Mouse (Mus musculus) kidney, embryonic 14.5 days (tissue): Measurements from ENCODE around the gene Pitpnm3. TPM values are rescaled to one million over a fixed set of nuclear protein-coding genes. Genes with fewer than 3 reads are reported as not detected.
A peak's percentile ranks its signal among the peaks of the same experiment; 100 is the strongest.

Source experiments
- ATAC-seq: fragments of 200-750 bp; cut with Nextera tagmentation; 2 replicates; pipeline ENCODE4 v1.8.0; 2017; ENCODE audit warnings: moderate number of reproducible peaks, mild to moderate bottlenecking, moderate TSS enrichment, moderate library complexity; ENCODE audit not compliant: low FRiP score, low TSS enrichment
- H3K27ac ChIP-seq: fragments of 300-500 bp; sonication (generic); 2 replicates; pipeline ENCODE4 v1.5.1; 2014; ENCODE audit warnings: low read depth, mild to moderate bottlenecking, low read length, moderate library complexity, mixed read lengths
- H3K27me3 ChIP-seq: fragments of 300-500 bp; sonication (generic); 2 replicates; pipeline ENCODE4 v1.6.1; 2014; ENCODE audit warnings: mild to moderate bottlenecking, low read length; ENCODE audit not compliant: control insufficient read depth, insufficient read depth
- H3K36me3 ChIP-seq: fragments of 300-500 bp; sonication (generic); 2 replicates; pipeline ENCODE4 v1.6.1; 2014; ENCODE audit warnings: low read length, mixed read lengths; ENCODE audit not compliant: control insufficient read depth, insufficient read depth
- H3K4me1 ChIP-seq: fragments of 300-500 bp; sonication (generic); 2 replicates; pipeline ENCODE4 v1.6.1; 2014; ENCODE audit warnings: low read length, mixed read lengths; ENCODE audit not compliant: control insufficient read depth, insufficient read depth
- H3K4me2 ChIP-seq: fragments of 300-500 bp; sonication (generic); replicated peaks from 2 replicates; pipeline ENCODE4 v1.6.1; 2014; ENCODE audit warnings: low read depth, mild to moderate bottlenecking, low read length
- H3K4me3 ChIP-seq: fragments of 300-500 bp; sonication (generic); 2 replicates; pipeline ENCODE4 v1.5.1; 2014; ENCODE audit warnings: mild to moderate bottlenecking, low read length
- H3K9ac ChIP-seq: fragments of 300-500 bp; sonication (generic); 2 replicates; pipeline ENCODE4 v1.6.1; 2014; ENCODE audit warnings: low read depth, mild to moderate bottlenecking, low read length, moderate library complexity
- H3K9me3 ChIP-seq: fragments of 300-500 bp; sonication (generic); 2 replicates; pipeline ENCODE4 v1.6.1; 2016; ENCODE audit warnings: low read length; ENCODE audit not compliant: control insufficient read depth
- WGBS: fragments of 180-500 bp; shearing (Covaris S2); extraction: QIAGEN DNeasy Blood & Tissue Kit; methylation state at CpG from one replicate; pipeline ENCODE4 v1.1.7; 2014; 5-methylcytosine and 5-hydroxymethylcytosine counted together
- polyA plus RNA-seq: library from polyadenylated mRNA; unstranded; fragments of >200 nt; fragmentation: Nextera tagmentation; extraction: Ambion mirVana; gene quantifications from 2 replicates; pipeline ENCODE4 v1.2.1, GENCODE M21; 2014

Gene Pitpnm3
- polyA plus RNA-seq, 1 experiment from 2014 or later: 0.09 TPM

- Histone ChIP-seq H3K9me3 (no peaks in the 10 kb centered on the region), H3K27me3 (peaks cover 19% of the 10 kb centered on the region; the same call in 1 of the 2 replicates), H3K4me2 (no peak overlapping the region), H3K27ac (no peak overlapping the region), H3K4me1 (peaks cover 8% of the 10 kb centered on the region; the same call in 1 of the 2 replicates), H3K36me3 (no peaks in the 10 kb centered on the region), H3K4me3 (no peak overlapping the region), H3K9ac (no peak overlapping the region)
- 25% methylated on average over 2 of the region's 2 CpGs for WGBS
- ATAC-seq: no peak
Measured at GRCm38 (mm10) chr11:72055176-72055575, 80.4 kb downstream of the Pitpnm3 start.

DNA sequence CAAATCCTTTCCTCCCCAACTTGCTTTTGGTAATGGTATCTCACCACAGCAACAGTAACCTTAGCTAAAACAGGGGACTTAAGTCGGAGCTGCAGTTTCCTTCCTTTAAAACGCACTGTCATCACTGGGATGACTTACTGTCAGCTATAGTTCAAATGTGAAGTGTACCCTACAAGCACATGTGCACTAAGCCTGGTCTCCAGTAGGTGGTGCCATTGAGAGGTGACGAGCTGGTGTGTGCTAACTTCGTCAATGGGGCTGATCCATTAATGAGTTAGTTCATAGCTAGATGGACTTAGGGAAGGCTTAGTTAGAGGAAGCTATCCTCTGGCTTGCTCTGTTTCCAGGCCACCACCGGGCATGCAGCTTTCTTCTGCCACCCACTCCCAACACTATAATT lies 82.9 kb downstream of the Pitpnm3 start:
- Histone ChIP-seq H3K9ac (no peak overlapping the region), H3K4me3 (no peak overlapping the region), H3K4me2 (no peak overlapping the region), H3K9me3 (no peaks in the 10 kb centered on the region), H3K4me1 (peaks cover 8% of the 10 kb centered on the region; the same call in 1 of the 2 replicates), H3K36me3 (no peaks in the 10 kb centered on the region), H3K27me3 (peaks cover 25% of the 10 kb centered on the region; the same call in 1 of the 2 replicates), H3K27ac (no peak overlapping the region)
- ATAC-seq: no peak
- 19% methylated on average over 5 of the region's 5 CpGs for WGBS

- Histone ChIP-seq H3K4me2 (no peak overlapping the region), H3K27ac (no peak overlapping the region), H3K4me3 (no peak overlapping the region), H3K4me1 (peaks cover 8% of the 10 kb centered on the region; the same call in 1 of the 2 replicates), H3K9me3 (no peaks in the 10 kb centered on the region), H3K36me3 (no peaks in the 10 kb centered on the region), H3K9ac (no peak overlapping the region), H3K27me3 (peaks cover 25% of the 10 kb centered on the region; the same call in 1 of the 2 replicates)
- WGBS: 65% methylated on average over 3 of the region's 3 CpGs
- ATAC-seq: no peak
Measured at GRCm38 (mm10) chr11:72052221-72052620, 83.4 kb downstream of the Pitpnm3 start.

DNA sequence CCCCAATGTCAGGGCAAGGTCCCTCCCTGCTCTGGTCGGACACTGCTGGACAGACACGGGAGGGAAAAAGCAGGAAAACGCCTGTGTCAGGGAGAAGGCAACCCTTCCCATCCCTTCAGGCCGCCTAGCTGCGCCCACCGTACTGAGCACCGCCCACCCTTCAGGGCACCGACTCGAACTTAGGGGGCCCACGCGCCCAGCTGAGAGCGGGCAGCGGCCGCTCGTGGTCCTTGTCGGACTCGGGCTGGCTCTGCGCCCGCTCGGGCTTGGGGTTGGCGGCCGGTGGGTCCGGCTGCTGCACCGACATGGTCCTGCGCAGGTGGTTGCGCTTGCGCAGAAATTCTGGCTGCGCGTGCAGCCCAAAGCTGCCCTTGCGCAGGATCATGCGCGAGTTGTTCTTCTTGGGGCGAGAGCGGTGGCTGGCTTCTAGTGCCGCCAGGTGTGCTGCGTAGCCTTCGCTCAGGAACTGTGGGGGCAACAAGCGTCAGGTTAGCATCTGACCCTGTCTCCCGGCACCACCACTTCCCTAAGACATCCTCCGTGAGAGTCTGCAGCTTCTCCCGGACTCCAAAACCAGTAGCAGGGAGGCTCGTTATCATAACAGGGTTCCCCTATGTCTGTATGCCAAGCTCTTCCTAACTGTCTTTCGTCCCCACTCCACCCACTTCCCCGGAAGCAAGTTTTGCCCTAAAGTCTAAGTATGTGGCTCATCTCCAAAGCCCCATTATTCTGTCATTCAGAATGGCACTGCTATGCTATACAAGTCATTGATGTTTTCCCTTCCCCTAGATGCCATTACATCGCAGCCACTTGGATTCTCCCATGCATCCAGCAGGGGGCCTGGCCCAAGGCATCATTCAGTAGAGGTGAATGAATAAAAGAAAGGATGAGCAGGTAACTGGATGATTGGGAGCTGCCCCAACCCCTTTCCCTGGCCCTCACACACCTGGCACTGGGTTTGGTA lies 84.4 kb downstream of the Pitpnm3 start:
- H3K4me2 ChIP-seq: peak overlapping the region; percentile 94
- H3K36me3 ChIP-seq: peaks cover 3% of the 10 kb centered on the region
- peak; percentile 41 for ATAC-seq
- peak overlapping the region; percentile 57 for H3K9ac ChIP-seq
- peak overlapping the region; percentile 56 for H3K4me3 ChIP-seq
- 2% methylated on average over 44 of the region's 45 CpGs for WGBS
- no peak overlapping the region for H3K27ac ChIP-seq
- peaks cover 8% of the 10 kb centered on the region; the same call in 1 of the 2 replicates for H3K4me1 ChIP-seq
- no peaks in the 10 kb centered on the region for H3K9me3 ChIP-seq
- H3K27me3 ChIP-seq: peaks cover 25% of the 10 kb centered on the region; the same call in 1 of the 2 replicates

DNA sequence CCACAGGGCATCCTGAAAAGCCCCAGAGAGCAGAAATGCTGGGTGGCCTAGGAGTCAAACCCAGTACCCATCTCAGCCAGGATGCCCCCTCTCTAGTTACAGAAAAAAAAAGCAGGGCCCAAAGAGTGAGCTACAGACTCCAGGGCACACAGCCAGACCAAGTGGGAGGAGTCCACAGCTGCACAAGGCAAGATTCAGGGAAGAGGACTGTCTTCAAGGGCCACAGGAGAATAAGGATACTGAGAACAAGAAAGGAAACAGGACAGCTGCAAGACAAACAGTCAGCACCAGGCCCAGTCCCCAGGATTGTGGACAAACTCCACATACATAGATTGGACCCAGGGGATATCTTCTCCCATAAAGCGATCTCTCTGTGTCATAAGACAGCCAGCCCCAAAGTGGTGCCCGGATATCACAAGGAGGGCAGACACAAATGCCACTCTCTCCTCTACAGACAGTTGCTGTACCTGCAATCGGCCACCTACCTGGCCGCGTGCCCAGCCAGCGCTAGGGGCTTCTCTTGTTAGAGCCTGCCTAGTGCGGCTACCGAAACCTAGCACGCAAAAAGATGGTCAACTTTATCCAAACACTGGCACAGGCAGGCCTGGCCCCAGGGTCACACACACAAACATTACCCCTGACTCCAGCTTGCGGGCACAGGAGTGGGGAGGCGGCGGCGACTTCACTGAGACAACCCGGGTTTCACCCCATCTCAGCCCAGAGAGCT lies 85.2 kb downstream of the Pitpnm3 start:
- peaks cover 25% of the 10 kb centered on the region; the same call in 1 of the 2 replicates for H3K27me3 ChIP-seq
- peaks cover 11% of the 10 kb centered on the region for H3K36me3 ChIP-seq
- ATAC-seq: no peak; the same call in 1 of the 2 replicates
- 18% methylated on average over 14 of the region's 14 CpGs for WGBS
- H3K4me2 ChIP-seq: peak overlapping the region; percentile 94
- H3K4me3 ChIP-seq: peak overlapping the region; percentile 56
- H3K9me3 ChIP-seq: no peaks in the 10 kb centered on the region
- no peak overlapping the region for H3K27ac ChIP-seq
- H3K4me1 ChIP-seq: peaks cover 8% of the 10 kb centered on the region; the same call in 1 of the 2 replicates
- peak overlapping the region; percentile 57; the same call in 1 of the 2 replicates for H3K9ac ChIP-seq

- H3K4me1 ChIP-seq: peaks cover 8% of the 10 kb centered on the region; the same call in 1 of the 2 replicates
- H3K4me2 ChIP-seq: no peak overlapping the region
- no peak for ATAC-seq
- no peak overlapping the region for H3K9ac ChIP-seq
- WGBS: 75% methylated on average over 8 of the region's 8 CpGs
- H3K36me3 ChIP-seq: peaks cover 19% of the 10 kb centered on the region
- H3K27me3 ChIP-seq: peaks cover 25% of the 10 kb centered on the region; the same call in 1 of the 2 replicates
- H3K4me3 ChIP-seq: no peak overlapping the region
- no peak overlapping the region for H3K27ac ChIP-seq
- no peaks in the 10 kb centered on the region for H3K9me3 ChIP-seq
Measured at GRCm38 (mm10) chr11:72049171-72049759, 86.3 kb downstream of the Pitpnm3 start.

DNA sequence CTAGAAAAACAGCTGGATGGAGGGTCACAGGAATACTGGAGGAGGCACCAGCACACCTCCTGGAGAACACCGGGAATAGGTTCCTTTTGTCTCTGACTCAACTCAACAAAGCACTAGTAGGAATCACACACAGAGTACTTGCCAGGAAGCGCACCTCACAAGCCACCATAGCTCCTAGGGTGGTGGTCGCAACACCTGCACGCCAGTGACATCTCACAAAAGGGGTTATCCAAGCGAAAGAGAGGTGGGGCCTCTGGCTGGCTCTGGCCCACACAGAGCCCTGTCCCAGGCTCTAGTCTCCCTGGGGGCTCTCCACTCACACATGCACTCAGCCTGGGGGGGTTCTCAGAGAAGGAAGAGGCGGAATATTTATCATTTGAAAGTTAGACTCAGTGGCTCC lies 86.8 kb downstream of the Pitpnm3 start:
- H3K4me3 ChIP-seq: no peak overlapping the region
- no peak for ATAC-seq
- no peak overlapping the region for H3K4me2 ChIP-seq
- H3K27ac ChIP-seq: no peak overlapping the region
- WGBS: 67% methylated on average over 6 of the region's 6 CpGs
- peaks cover 8% of the 10 kb centered on the region; the same call in 1 of the 2 replicates for H3K4me1 ChIP-seq
- no peak overlapping the region for H3K9ac ChIP-seq
- H3K9me3 ChIP-seq: no peaks in the 10 kb centered on the region
- peaks cover 19% of the 10 kb centered on the region for H3K36me3 ChIP-seq
- H3K27me3 ChIP-seq: peaks cover 21% of the 10 kb centered on the region; the same call in 1 of the 2 replicates

DNA sequence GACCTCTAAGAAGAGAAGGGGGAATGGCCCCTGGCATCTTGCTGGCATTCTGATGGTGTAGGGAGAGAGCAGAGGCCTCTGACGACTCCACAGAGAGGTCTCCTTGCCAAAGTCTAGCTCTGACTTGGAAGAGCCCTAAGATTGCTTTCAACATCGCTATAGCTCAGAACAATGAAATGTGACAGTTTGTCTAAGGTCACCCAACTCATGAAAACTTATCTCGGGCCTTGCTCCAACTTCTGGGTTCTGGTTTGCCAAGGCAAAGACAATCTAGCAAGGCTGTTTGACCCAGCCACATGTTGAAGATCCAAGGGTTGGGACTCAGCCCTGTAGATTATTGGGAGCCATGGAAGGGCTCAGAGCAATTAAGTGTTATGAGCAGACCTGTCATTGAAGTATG lies 91.3 kb downstream of the Pitpnm3 start:
- no peak overlapping the region for H3K9ac ChIP-seq
- no peak overlapping the region for H3K4me3 ChIP-seq
- H3K4me2 ChIP-seq: no peak overlapping the region
- H3K36me3 ChIP-seq: peaks cover 19% of the 10 kb centered on the region
- 0 out of 2 replicates have a peak, but pooled peaks cover 1% of the 10 kb centered on the region for H3K27me3 ChIP-seq
- no peak for ATAC-seq
- H3K4me1 ChIP-seq: peaks cover 23% of the 10 kb centered on the region
- 89% methylated on average over 3 of the region's 3 CpGs for WGBS
- H3K27ac ChIP-seq: no peak overlapping the region
- H3K9me3 ChIP-seq: no peaks in the 10 kb centered on the region
